Mouse (Mus musculus) stomach, postnatal 0 days (tissue): ENCODE measurements around the gene Cry2. TPM values are rescaled to one million over a fixed set of nuclear protein-coding genes. Genes with fewer than 3 reads are reported as not detected.
A peak's percentile ranks its signal among the peaks of the same experiment; 100 is the strongest.

ENCODE experiments used
- ATAC-seq: fragments of 200-750 bp; cut with Nextera tagmentation; 2 replicates; pipeline ENCODE4 v1.8.0; 2017; ENCODE audit not compliant: low FRiP score, low TSS enrichment
- DNase-seq: peaks from one replicate; pipeline ENCODE4 v3.0.0-alpha.2; 2016; ENCODE audit warnings: low spot score
- H3K27ac ChIP-seq: fragments of 300-500 bp; sonication (generic); replicated peaks from 2 replicates; pipeline ENCODE4 v1.5.1; 2014; ENCODE audit warnings: mild to moderate bottlenecking, control low read depth
- H3K27me3 ChIP-seq: fragments of 300-500 bp; sonication (generic); 2 replicates; pipeline ENCODE4 v1.6.1; 2014; ENCODE audit warnings: low read length; ENCODE audit not compliant: control insufficient read depth, insufficient read depth
- H3K36me3 ChIP-seq: fragments of 300-500 bp; sonication (generic); 2 replicates; pipeline ENCODE4 v1.6.1; 2014; ENCODE audit warnings: low read length, mixed read lengths; ENCODE audit not compliant: control insufficient read depth, insufficient read depth
- H3K4me1 ChIP-seq: fragments of 300-500 bp; sonication (generic); replicated peaks from 2 replicates; pipeline ENCODE4 v1.6.1; 2014; ENCODE audit warnings: antibody characterized with exemption; ENCODE audit not compliant: control insufficient read depth, insufficient read depth
- H3K4me2 ChIP-seq: fragments of 300-500 bp; sonication (generic); replicated peaks from 2 replicates; pipeline ENCODE4 v1.6.1; 2014; ENCODE audit warnings: low read depth, mild to moderate bottlenecking, control low read depth, moderate library complexity
- H3K4me3 ChIP-seq: fragments of 300-500 bp; sonication (generic); 2 replicates; pipeline ENCODE4 v1.5.1; 2014; ENCODE audit warnings: low read depth, low read length, control low read depth
- H3K9ac ChIP-seq: fragments of 300-500 bp; sonication (generic); 2 replicates; pipeline ENCODE4 v1.6.1; 2014; ENCODE audit warnings: mild to moderate bottlenecking, low read length, control low read depth, mixed read lengths
- H3K9me3 ChIP-seq: fragments of 300-500 bp; sonication (generic); 2 replicates; pipeline ENCODE4 v1.6.1; 2016; ENCODE audit warnings: low read length; ENCODE audit not compliant: control insufficient read depth
- CTCF ChIP-seq: IDR thresholded peaks from 2 replicates; pipeline ENCODE4 v1.5.1; 2016; ENCODE audit warnings: antibody characterized with exemption, low read depth, mild to moderate bottlenecking, moderate library complexity
- EP300 ChIP-seq: optimal IDR thresholded peaks from 2 replicates; pipeline ENCODE3; 2016; ENCODE audit warnings: antibody characterized with exemption
- WGBS: fragments of 180-500 bp; shearing (Covaris S2); extraction: QIAGEN DNeasy Blood & Tissue Kit; methylation state at CpG from one replicate; pipeline ENCODE4 v1.1.7; 2014; 5-methylcytosine and 5-hydroxymethylcytosine counted together
- polyA plus RNA-seq: library from polyadenylated mRNA; unstranded; fragments of >200 nt; fragmentation: Nextera tagmentation; extraction: Ambion mirVana; gene quantifications from 2 replicates; pipeline ENCODE4 v1.2.1, GENCODE M21; 2015

The Cry2 gene
- polyA plus RNA-seq, 1 experiment from 2014 or later: 14.8 TPM

DNA sequence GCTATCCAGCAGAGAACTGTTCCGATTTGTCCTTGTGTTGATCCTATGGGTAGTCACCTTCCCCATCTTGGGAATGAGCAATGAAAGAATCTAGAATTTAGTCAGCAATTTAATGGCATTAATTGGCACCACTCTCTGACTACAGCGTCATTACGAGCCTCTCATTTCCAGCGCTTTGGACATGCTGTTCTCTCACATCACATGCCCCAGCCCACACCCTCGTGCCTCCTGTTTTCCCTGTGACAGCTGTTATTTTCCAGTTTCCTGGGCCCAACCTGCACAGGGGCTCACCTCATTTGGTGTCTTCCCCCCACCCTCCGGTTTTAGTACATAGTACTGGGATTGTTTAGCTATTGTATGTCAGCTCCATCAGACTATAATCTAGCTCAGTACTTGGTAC is 1.2 kb upstream of the Cry2 start:
- H3K4me2 ChIP-seq: peak overlapping the region; percentile 80; the same call in 1 of the 2 replicates
- TF ChIP-seq CTCF (no peak), EP300 (no peak)
- H3K27me3 ChIP-seq: no peaks in the 10 kb centered on the region
- ATAC-seq: no peak
- peak overlapping the region; percentile 82; the same call in 1 of the 2 replicates for H3K27ac ChIP-seq
- peaks cover 16% of the 10 kb centered on the region for H3K4me1 ChIP-seq
- H3K36me3 ChIP-seq: no peaks in the 10 kb centered on the region
- H3K9me3 ChIP-seq: no peaks in the 10 kb centered on the region
- no peak for DNase-seq
- WGBS: 46% methylated on average over 6 of the region's 6 CpGs
- no peak overlapping the region for H3K9ac ChIP-seq
- no peak overlapping the region for H3K4me3 ChIP-seq

DNA sequence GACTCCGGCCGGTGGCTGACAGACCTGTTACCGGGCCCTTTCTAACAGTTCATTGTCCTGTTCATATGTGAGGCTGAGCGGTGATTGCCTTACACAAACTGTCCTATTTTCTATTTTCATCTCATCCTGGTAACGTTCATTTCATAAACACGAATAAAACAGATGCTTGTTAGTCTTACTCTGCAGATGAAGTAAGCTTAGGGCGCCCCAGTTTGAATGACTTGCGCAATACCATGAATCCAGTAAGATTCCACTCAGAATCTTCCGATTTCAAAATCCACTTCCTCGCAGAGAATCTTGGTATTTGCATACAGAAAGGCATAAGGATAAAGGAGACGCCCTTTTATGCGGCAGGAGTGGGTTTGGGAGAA is 517 bp upstream of the Cry2 start:
- no peaks in the 10 kb centered on the region for H3K36me3 ChIP-seq
- ATAC-seq (no peak), DNase-seq (no peak)
- TF ChIP-seq EP300 (no peak), CTCF (no peak)
- H3K9me3 ChIP-seq: no peaks in the 10 kb centered on the region
- WGBS: 4% methylated on average over 12 of the region's 12 CpGs
- H3K4me1 ChIP-seq: peaks cover 23% of the 10 kb centered on the region
- H3K4me3 ChIP-seq: peak overlapping the region; percentile 90
- H3K27ac ChIP-seq: peak overlapping the region; percentile 82
- no peaks in the 10 kb centered on the region for H3K27me3 ChIP-seq
- H3K9ac ChIP-seq: peak overlapping the region; percentile 57
- peak overlapping the region; percentile 80 for H3K4me2 ChIP-seq

DNA sequence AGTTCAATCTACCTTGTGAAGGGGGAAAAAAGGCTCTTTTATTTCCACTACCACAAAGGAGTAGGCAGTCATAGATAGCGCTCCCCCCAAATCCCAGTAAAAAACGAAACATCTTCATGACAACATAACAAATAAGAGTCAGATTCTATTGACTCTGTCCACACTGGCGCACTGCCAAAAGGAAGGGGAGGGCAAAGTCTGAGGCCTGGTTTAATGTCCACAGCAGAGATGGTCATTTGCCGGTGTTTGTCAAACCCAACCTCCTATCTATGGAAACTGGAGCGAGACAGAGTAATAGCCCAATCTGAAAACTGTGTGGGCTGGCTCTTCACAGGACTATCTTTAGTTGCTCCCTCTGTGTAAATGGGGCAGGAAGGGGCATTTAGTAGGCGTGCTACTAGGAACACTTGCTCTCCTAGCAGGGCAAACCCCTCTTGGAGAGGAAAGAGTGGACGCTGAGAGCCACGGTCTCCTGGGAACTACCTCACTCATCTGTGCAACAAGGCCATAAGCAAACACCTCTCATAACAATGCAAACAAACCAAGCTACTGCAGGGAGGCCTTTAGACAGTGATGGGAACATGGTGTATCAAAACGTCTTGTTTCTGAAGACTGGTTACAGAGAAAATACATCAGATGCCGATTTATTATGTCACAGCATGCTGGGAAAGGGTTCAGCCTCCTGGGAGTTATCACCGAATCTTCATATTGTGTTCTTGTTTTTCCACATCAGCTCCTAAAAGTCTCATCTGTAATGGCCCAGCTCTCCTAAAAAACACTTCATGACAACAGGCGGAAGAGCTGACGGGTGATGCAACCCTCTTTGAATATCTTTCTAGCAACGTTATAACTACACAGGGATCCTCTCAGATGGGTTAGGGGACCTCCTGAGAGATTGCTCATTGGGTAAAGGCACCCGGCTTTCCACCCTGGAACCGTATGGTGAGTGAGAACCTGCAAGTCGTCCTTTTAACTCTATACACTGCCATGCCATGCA is 1.2 kb downstream of the Cry2 start:
- no peaks in the 10 kb centered on the region for H3K27me3 ChIP-seq
- H3K27ac ChIP-seq: peak overlapping the region; percentile 89
- H3K9me3 ChIP-seq: no peaks in the 10 kb centered on the region
- H3K36me3 ChIP-seq: no peaks in the 10 kb centered on the region
- DNase-seq (peak; percentile 86), ATAC-seq (no peak)
- peaks cover 27% of the 10 kb centered on the region for H3K4me1 ChIP-seq
- no peak for TF ChIP-seq CTCF
- no peak for TF ChIP-seq EP300
- 23% methylated on average over 17 of the region's 17 CpGs for WGBS
- H3K4me2 ChIP-seq: peak overlapping the region; percentile 80
- peak overlapping the region; percentile 90 for H3K4me3 ChIP-seq
- peak overlapping the region; percentile 93 for H3K9ac ChIP-seq

DNA sequence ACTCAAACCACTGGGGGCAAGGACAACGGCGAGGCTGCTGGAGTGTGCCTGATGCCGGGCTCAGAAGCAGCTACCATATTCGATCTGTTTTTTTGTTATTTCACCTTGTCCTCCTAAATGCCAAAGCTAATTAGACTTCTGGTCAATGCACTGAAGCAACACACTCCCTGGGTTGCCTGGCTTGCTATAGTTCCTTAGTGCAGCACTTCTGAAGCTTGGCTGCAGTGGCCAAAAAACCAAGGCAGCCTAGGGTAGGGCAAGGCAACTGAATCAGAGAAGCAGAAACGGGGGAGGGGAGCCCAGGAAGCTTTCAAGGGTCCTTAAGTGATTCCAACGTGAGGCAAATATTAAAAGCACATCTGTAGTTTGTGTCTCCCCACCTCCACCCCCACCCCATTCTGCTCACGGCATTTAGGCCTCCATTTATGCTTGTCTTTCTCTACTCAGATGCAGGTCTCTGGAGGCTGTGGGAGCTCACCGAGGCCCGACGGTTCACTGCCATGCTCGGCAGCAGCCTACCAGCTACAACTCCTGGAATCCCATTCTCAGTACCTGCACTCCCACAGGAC is 2.1 kb downstream of the Cry2 start:
- H3K9ac ChIP-seq: peak overlapping the region; percentile 48
- no peaks in the 10 kb centered on the region for H3K36me3 ChIP-seq
- TF ChIP-seq EP300 (no peak), CTCF (no peak)
- H3K27ac ChIP-seq: peak overlapping the region; percentile 89
- no peaks in the 10 kb centered on the region for H3K27me3 ChIP-seq
- ATAC-seq: no peak
- 26% methylated on average over 11 of the region's 11 CpGs for WGBS
- no peak for DNase-seq
- H3K9me3 ChIP-seq: no peaks in the 10 kb centered on the region
- peaks cover 28% of the 10 kb centered on the region for H3K4me1 ChIP-seq
- peak overlapping the region; percentile 90 for H3K4me3 ChIP-seq
- peak overlapping the region; percentile 80 for H3K4me2 ChIP-seq

DNA sequence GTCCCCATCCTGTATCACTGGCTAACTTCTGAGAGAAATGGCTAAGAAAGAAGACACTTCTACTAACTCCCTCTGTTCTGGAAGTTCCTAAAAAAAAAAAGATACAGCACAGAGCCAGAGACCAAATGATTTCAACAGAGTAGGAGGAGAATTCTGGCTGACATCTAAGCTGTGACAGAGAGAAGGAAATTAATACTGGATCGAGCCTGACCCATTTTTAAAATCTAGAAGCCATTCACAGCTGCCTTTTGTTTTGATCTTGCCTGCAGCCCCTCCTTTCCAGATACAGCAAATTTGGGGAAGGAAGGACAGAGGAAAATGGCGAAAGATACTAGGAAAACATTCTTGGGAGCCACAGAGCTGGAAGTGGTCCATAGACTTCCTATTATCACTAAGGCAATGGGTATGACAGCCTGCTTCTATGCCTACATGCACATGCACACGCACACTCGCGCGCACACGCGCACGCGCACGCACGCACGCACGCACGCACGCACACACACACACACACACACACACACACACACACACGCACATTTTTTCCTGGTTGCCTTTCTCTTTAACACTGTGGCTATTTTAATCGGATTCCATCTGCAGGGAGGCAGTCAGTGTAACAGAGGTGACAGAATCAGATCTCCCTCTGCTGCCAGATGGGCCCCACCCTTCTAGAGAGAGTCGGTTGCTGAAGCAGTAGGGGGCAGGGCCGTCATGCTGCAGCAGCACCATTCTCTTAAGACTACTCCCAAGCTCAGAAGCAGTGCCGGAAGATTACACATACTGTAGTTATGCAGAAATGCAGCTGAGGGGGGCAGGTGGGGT is 2.9 kb downstream of the Cry2 start:
- H3K4me2 ChIP-seq: peak overlapping the region; percentile 80
- H3K9me3 ChIP-seq: no peaks in the 10 kb centered on the region
- DNase-seq (peak; percentile 80), ATAC-seq (peak; percentile 54)
- no peaks in the 10 kb centered on the region for H3K36me3 ChIP-seq
- TF ChIP-seq EP300 (no peak), CTCF (peak; percentile 55)
- H3K4me1 ChIP-seq: peaks cover 30% of the 10 kb centered on the region
- H3K27me3 ChIP-seq: no peaks in the 10 kb centered on the region
- H3K4me3 ChIP-seq: peak overlapping the region; percentile 90
- WGBS: 48% methylated on average over 21 of the region's 21 CpGs
- peak overlapping the region; percentile 89 for H3K27ac ChIP-seq
- H3K9ac ChIP-seq: peak overlapping the region; percentile 48
